ENCODE assay signal across 1 mouse cellular context in the genomic region with DNA sequence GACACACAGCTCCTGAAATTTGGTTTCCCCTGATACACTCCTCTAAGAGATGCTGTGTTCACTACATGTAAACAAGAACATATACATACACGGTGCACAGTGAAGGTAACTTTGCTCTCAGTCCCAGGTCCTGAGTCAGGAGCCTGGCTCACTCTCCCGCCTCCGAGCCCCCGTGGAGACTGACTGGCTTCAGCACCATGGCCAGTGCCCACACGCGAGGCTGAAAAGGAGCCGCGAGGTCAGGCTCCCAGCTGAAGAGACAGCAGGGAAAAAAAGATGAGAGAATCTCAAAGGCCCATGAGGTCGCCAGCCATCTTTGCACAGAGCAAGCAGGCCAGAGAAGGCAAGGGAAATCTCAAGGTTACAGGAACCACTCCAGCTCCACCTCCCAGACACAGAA.
TF ChIP-seq lines count a peak whose summit lies in the region.

No protein-coding gene starts in this region.

TF ChIP-seq in CH12.LX, 34 proteins besides CTCF, POLR2A, EP300 and RAD21 (continued from another document):
- no peak for TF ChIP-seq MAFK (IDR thresholded peaks at IDR 0.05; ENCODE audit: insufficient replicate concordance, low read length)
